Mouse (Mus musculus) spleen, embryonic (tissue): ENCODE measurements at regions not wholly inside any gene's neighbourhood (a gene's known extent, or its start where the extent isn't known, plus 50 kb on each side); places are given as distances from the start of the nearest gene placed in this dataset.
"Not testable (repeated sequence)": the region's sequence is repeated elsewhere in the genome, so short reads cannot be mapped to it uniquely, and the experiment has no call there.

Experiments
- CTCF ChIA-PET: fragments of 350-600 bp; sonication (Branson Sonifier 250); formaldehyde crosslinking; loops from one replicate; lab custom pipeline; 2022; lab: Charles Lee

DNA sequence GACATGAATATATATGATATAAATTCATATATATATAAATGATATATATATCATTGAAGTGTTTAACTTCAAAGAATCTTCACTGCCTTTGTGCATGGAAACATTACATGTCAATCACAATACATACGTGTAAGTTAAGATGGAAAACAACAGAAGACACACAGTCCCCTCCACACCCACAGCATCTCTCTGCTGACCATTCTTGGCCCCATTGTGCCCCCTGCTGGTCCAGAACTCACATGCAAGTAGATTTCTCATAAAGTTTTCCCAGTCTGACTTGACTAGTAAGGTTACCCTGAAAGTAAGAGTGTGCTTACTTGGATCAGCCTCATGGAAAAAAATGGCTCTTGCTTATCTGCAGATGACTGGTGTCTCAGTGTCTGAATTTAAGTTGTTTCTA, 926.3 kb upstream of the Zfp386 start:
- CTCF ChIA-PET: no interaction called here

DNA sequence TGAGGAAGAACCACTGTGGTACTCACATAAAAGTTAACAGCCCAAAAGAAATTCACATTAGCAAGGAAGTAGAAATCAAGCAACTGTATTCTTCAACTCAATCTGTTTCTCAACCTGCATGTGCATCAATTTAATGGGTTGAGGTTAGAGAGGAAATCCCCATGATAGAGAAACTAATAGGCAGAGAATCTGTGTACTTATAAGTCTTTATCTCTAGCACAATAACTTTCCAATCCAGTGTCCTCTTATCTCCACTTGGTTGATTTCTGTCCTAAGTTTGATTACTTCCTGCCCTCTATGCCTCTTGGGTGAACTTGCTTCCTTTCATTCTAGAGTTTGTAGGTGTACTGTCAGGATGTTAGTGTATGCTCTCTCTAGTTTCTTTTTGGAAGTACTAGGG, 925.6 kb upstream of the Zfp386 start:
- CTCF ChIA-PET: no interaction called here

- CTCF ChIA-PET: not testable (repeated sequence)
Measured at GRCm38 (mm10) chr12:115132930-115133329, 914.6 kb upstream of the Zfp386 start.

DNA sequence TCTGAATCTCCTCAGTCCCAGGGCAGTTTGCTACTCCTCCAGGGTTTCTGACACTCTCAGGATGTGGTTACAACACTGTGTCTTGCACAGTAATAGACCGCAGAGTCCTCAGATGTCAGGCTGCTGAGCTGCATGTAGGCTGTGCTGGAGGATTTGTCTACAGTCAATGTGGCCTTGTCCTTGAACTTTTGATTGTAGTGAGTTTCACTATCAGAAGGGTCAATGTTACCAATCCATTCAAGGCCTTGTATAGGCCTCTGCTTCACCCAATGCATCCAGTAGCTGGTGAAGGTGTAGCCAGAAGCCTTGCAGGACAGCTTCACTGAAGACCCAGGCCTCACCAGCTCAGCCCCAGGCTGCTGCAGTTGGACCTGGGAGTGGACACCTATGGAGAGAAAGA, 902.1 kb upstream of the Zfp386 start:
- CTCF ChIA-PET: not testable (repeated sequence)

GRCm38 (mm10) chr12:115146471-115146870, 901.1 kb upstream of the Zfp386 start:
- CTCF ChIA-PET: not testable (repeated sequence)

DNA sequence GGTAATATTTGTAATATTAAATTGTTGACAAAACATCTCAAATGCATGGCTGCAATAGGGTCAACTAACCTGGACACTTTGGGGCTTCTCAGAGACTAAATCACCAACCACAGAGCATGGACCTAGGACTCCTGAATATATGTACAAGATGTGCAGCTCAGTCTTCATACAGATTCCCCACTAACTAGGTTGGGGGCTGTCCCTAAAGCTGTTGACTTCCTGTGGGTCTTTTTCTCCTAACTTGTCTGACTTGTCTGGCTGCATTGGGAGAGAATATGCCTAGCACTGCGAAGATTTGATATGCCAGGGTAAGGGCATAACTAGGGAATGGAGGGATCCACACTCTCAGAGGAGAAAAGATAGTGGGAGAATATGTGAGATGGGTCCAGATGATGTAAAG, 895.6 kb upstream of the Zfp386 start:
- CTCF ChIA-PET: not testable (repeated sequence)

GRCm38 (mm10) chr12:115158231-115158630, 889.3 kb upstream of the Zfp386 start:
- CTCF ChIA-PET: not testable (repeated sequence)

DNA sequence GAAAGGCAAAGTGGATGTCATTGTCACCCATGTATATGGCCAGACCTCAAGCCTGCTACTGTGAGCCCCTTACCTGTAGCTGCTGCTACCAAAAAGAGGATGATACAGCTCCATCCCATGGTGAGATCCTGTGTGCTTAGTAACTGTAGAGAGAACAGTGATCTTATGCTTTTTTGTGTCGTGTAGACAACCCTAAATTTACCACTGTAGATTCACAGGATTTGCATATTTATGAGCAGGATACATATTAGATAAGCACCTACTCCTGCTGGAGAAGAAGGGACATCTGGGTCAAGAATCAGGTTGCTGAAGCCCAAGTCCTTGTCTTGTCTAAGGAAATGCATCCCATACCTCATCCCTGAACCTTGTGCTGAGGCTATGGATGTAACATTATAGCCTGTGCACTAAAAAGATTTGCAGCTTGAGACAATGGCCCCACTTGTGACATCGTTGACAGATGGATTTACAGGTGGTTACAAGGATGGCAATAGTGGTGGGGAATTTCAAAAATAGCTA, 888.7 kb upstream of the Zfp386 start:
- CTCF ChIA-PET: not testable (repeated sequence)

DNA sequence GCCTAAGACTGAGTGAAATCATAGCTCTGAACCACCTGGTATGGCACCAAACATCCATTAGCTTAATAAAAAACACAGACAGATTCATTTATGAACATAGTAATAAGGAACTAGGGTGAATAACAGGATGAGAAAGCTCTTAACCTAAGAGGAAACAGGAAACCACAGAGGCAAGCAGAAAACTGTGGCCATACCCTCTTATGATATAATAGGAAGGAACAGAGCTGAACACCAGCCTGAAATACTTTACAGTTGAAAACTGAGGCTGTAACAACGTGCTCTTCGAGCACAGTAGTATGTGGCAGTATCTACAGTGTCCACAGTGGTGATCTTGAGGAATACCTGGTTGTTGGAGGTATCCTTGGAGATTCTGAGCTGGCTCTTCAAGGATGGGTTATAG, 882.0 kb upstream of the Zfp386 start:
- CTCF ChIA-PET: not testable (repeated sequence)

DNA sequence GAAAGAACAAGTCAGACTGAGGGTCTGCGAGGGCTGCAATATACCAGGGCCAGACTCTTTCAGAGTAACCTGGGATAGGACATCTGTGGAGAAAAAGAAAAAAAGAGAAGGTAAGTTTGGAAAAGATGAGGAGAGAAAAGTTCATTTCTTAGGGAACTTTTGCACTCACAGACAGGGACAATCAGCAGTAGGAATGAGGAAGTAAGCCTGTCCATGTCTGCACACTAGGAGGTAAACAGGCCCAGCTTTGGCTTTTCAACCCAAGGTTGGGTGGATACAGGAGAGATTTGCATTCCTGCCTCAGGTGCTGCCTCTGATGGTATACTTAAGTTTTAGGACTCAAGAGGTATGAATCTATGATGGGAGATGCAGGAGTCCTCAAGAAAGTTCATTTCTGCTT, 881.5 kb upstream of the Zfp386 start:
- CTCF ChIA-PET: not testable (repeated sequence)

DNA sequence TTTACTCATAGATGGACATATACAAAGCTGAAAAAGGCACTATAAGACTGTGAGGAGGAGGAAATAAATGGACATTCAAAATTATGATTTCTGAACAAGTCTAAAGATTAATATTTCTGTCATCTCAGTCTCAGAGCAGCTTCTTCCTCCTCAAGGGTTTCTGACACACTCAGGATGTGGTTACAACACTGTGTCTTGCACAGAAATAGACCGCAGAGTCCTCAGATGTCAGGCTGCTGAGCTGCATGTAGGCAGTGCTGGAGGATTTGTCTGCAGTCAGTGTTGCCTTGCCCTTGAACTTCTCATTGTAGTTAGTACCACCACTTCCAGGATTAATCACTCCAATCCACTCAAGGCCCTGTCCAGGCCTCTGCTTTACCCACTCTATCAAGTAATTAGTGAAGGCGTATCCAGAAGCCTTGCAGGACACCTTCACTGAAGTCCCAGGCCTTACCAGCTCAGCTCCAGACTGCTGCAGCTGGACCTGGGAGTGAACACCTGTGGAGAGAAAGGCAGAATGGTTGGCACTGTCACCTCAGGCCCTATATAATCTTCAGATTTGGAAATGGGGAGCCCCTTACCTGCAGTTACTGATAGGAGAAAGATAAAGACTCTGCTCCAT, 853.9 kb upstream of the Zfp386 start:
- CTCF ChIA-PET: no interaction called here

GRCm38 (mm10) chr12:115197322-115198117, 850.0 kb upstream of the Zfp386 start:
- CTCF ChIA-PET: no interaction called here

DNA sequence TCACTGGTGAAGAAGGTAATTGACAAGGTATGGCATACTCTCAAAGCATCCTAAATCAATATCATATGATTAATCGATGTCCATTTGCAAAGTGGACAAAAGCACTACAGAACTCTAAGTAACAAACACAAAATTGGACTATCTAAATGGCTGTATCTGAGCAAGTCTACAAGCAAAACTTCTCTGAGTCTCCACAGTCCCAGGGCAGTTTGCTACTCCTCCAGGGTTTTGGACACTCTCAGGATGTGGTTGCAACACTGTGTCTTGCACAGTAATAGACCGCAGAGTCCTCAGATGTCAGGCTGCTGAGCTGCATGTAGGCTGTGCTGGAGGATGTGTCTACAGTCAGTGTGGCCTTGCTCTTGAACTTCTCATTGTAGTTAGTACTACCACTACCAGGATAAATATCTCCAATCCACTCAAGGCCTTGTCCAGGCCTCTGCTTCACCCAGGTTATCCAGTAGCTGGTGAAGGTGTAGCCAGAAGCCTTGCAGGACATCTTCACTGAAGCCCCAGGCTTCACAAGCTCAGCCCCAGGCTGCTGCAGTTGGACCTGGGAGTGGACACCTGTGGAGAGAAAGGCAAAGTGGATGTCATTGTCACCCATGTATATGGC, 839.6 kb upstream of the Zfp386 start:
- CTCF ChIA-PET: not testable (repeated sequence)

DNA sequence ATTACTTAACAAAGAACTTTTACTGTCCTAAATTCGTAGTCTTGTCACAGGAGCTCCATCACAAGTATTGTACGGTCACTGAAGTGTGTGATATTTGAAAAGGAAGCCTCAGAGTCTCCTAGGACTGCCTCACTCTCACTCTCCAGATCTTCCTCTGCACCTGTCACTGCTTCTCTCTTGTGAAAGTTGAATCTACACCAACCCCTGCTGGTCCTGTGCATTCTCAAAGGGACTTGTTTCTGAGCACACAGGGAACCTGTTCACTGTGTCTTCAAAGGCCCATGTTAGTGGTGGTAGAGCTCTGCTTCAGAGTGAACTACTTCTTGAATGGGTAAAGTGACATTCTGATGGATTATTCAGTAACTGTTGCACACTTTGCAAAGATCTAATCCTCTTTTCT, 824.9 kb upstream of the Zfp386 start:
- CTCF ChIA-PET: no interaction called here

- CTCF ChIA-PET: interaction anchor here (0.7 kb wide), 1 partner anchor 113 kb away, joined by 3 read pairs; no protein-coding TSS in a partner anchor
Measured at GRCm38 (mm10) chr12:115229965-115230364, 817.6 kb upstream of the Zfp386 start.

- CTCF ChIA-PET: not testable (repeated sequence)
Measured at GRCm38 (mm10) chr12:115242661-115243060, 804.9 kb upstream of the Zfp386 start.

- CTCF ChIA-PET: not testable (repeated sequence)
Measured at GRCm38 (mm10) chr12:115247298-115247697, 800.2 kb upstream of the Zfp386 start.

DNA sequence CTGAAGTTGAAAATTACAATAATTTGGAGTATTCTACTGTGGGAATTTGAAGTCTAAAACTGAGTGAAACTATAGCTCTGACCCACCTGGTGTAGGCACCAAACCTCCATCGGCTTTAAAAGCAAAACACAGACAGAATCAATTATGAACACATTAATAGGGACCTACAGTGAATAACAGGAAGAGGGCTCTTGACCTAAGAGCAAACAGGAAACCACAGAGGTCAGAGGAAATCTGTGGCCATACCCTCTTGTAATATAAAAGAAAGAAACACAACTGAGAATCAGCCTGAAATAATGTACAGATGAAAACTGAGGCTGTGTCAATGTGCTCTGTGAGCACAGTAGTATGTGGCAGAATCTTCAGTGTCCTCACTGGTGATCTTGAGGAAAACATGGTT, 789.7 kb upstream of the Zfp386 start:
- CTCF ChIA-PET: no interaction called here

DNA sequence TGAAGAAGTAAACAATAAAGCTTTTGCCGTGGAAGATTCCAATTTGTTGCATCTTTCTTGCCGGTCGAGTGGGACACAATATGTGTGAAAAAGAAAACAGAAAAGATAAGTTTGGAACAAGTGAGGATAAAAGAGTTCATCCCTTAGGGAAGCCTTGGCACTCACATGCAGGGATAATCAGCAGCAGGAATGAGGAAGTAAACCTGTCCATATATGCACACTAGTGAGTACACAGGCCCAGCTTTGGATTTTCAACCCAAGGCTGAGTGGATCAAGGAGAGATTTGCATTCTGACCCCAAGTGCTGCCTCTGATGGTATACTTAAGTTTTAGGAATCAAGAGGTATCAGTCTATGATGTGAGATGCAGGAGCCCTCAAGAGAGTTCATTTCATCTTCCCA, 788.8 kb upstream of the Zfp386 start:
- CTCF ChIA-PET: no interaction called here

GRCm38 (mm10) chr12:115262431-115262830, 785.1 kb upstream of the Zfp386 start:
- CTCF ChIA-PET: not testable (repeated sequence)

- CTCF ChIA-PET: not testable (repeated sequence)
Measured at GRCm38 (mm10) chr12:115276749-115277148, 770.8 kb upstream of the Zfp386 start.

DNA sequence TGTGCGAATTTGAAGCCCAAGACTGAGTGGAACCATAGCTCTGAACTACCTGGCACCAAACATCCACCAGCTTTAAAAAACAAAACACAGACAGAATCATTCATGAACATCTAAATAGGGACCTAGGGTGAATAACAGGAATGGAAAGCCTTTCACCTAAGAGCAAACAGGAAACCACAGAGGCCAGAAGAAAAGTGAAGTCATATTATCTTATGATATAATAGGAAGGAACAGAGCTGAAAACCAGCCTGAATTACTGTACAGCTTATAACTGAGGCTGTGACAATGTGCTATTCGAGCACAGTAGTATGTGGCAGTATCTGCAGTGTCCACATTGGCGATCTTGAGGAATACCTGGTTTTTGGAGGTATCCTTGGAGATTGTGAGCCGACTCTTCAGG, 753.8 kb upstream of the Zfp386 start:
- CTCF ChIA-PET: not testable (repeated sequence)

- CTCF ChIA-PET: not testable (repeated sequence)
Measured at GRCm38 (mm10) chr12:115298041-115298440, 749.5 kb upstream of the Zfp386 start.
